Mouse (Mus musculus) neural tube, embryonic 15.5 days (tissue): ENCODE results near the gene Pdxp. TPM values are rescaled to one million over a fixed set of nuclear protein-coding genes. Genes with fewer than 3 reads are reported as not detected.

Source experiments
- ATAC-seq: fragments of 200-750 bp; cut with Nextera tagmentation; 2 replicates; pipeline ENCODE4 v1.8.0; 2017; ENCODE audit warnings: mild to moderate bottlenecking, moderate TSS enrichment, moderate library complexity; ENCODE audit not compliant: low FRiP score
- H3K27ac ChIP-seq: fragments of 300-500 bp; sonication (generic); replicated peaks from 2 replicates; pipeline ENCODE4 v1.5.1; 2015; ENCODE audit warnings: mild to moderate bottlenecking, inconsistent platforms
- H3K27me3 ChIP-seq: fragments of 300-500 bp; sonication (generic); replicated peaks from 2 replicates; pipeline ENCODE4 v1.6.1; 2015; ENCODE audit warnings: inconsistent platforms
- H3K36me3 ChIP-seq: fragments of 300-500 bp; sonication (generic); 2 replicates; pipeline ENCODE4 v1.6.1; 2015; ENCODE audit warnings: inconsistent platforms
- H3K4me1 ChIP-seq: fragments of 300-500 bp; sonication (generic); 2 replicates; pipeline ENCODE4 v1.6.1; 2015; ENCODE audit warnings: inconsistent platforms
- H3K4me2 ChIP-seq: fragments of 300-500 bp; sonication (generic); 2 replicates; pipeline ENCODE4 v1.6.1; 2015; ENCODE audit warnings: inconsistent platforms, mild to moderate bottlenecking, moderate library complexity
- H3K4me3 ChIP-seq: fragments of 300-500 bp; sonication (generic); replicated peaks from 2 replicates; pipeline ENCODE4 v1.5.1; 2015; ENCODE audit warnings: mild to moderate bottlenecking, inconsistent platforms
- H3K9ac ChIP-seq: fragments of 300-500 bp; sonication (generic); replicated peaks from 2 replicates; pipeline ENCODE4 v1.6.1; 2015; ENCODE audit warnings: mild to moderate bottlenecking, inconsistent platforms
- H3K9me3 ChIP-seq: fragments of 300-500 bp; sonication (generic); replicated peaks from 2 replicates; pipeline ENCODE4 v1.6.1; 2016; ENCODE audit warnings: inconsistent platforms
- WGBS: fragments of 180-500 bp; shearing (Covaris S2); methylation state at CpG from one replicate; pipeline ENCODE4 v1.1.7; 2015; ENCODE audit warnings: mixed read lengths; 5-methylcytosine and 5-hydroxymethylcytosine counted together
- microRNA-seq: library from miRNA; unstranded; fragments of <30 nt; microRNA quantifications from one replicate; pipeline ENCODE4, GENCODE M21; 2017
- polyA plus RNA-seq: library from polyadenylated mRNA; unstranded; fragments of >200 nt; fragmentation: Nextera tagmentation; extraction: Ambion mirVana; gene quantifications from 2 replicates; pipeline ENCODE4 v1.2.1, GENCODE M21; 2015

Pdxp gene
- polyA plus RNA-seq, 1 experiment from 2014 or later = 76.9 TPM

DNA sequence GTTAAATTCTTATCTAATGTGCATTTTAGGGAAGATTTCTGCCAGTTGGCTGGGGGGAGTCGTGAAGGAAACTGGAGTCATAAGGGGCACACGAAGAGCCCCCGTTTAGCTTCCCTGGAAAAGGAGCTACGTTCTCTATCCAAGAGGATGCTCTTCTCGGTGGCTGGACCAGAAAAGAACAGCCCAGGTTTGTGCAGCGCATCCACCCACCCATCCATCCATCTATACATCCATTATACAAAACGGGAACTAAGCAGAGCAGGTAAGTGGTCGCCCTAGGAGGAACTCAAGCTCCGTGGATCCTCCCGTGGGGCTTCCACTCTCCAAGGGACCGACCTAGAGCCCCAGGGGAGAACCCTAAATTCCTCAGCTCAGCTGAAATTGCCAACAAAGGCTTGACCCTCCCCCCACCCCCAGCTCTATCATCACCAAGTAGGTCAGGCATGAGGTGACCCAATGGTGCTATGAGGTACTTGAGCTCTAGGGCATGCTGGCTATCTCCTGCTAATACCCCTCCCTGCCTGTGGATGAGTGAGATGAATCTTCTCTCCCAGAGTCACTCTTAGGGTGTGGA is 34.5 kb downstream of the Pdxp start:
- Histone ChIP-seq H3K4me2 (peak overlapping the region; percentile 73), H3K27ac (peak overlapping the region; percentile 78), H3K4me1 (peaks cover 24% of the 10 kb centered on the region), H3K4me3 (peak overlapping the region; percentile 65), H3K9me3 (no peaks in the 10 kb centered on the region), H3K36me3 (peaks cover 8% of the 10 kb centered on the region; the same call in 1 of the 2 replicates), H3K9ac (peak overlapping the region; percentile 67), H3K27me3 (0 out of 2 replicates have a peak, but pooled peaks cover 3% of the 10 kb centered on the region)
- WGBS = 2% methylated on average over 11 of the region's 11 CpGs
- peak; percentile 54; the same call in 1 of the 2 replicates for ATAC-seq

- no peak for ATAC-seq
- Histone ChIP-seq H3K9ac (peak overlapping the region; percentile 67; the same call in 1 of the 2 replicates), H3K27ac (no peak overlapping the region), H3K9me3 (no peaks in the 10 kb centered on the region), H3K4me1 (peaks cover 24% of the 10 kb centered on the region), H3K36me3 (peaks cover 8% of the 10 kb centered on the region; the same call in 1 of the 2 replicates), H3K4me3 (peak overlapping the region; percentile 65), H3K4me2 (peak overlapping the region; percentile 73), H3K27me3 (0 out of 2 replicates have a peak, but pooled peaks cover 3% of the 10 kb centered on the region)
- 96% methylated on average over 3 of the region's 3 CpGs for WGBS
Observed at GRCm38 (mm10) chr15:78948883-78949282, 35.2 kb downstream of the Pdxp start.

- H3K9ac ChIP-seq = no peak overlapping the region
- H3K4me1 ChIP-seq = 0 out of 2 replicates have a peak, but pooled peaks cover 4% of the 10 kb centered on the region
- H3K36me3 ChIP-seq = peaks cover 36% of the 10 kb centered on the region
- H3K27me3 ChIP-seq = no peaks in the 10 kb centered on the region
- H3K4me3 ChIP-seq = no peak overlapping the region
- no peak overlapping the region for H3K4me2 ChIP-seq
- H3K9me3 ChIP-seq = no peaks in the 10 kb centered on the region
- WGBS = 69% methylated on average over 3 of the region's 3 CpGs
- ATAC-seq = no peak
- no peak overlapping the region for H3K27ac ChIP-seq
Observed at GRCm38 (mm10) chr15:78955663-78956062, 41.9 kb downstream of the Pdxp start.

- no peaks in the 10 kb centered on the region for H3K27me3 ChIP-seq
- ATAC-seq = no peak
- H3K36me3 ChIP-seq = peaks cover 42% of the 10 kb centered on the region
- no peak overlapping the region for H3K9ac ChIP-seq
- H3K9me3 ChIP-seq = no peaks in the 10 kb centered on the region
- H3K4me2 ChIP-seq = no peak overlapping the region
- no peak overlapping the region for H3K27ac ChIP-seq
- no peaks in the 10 kb centered on the region for H3K4me1 ChIP-seq
- 89% methylated on average over 4 of the region's 4 CpGs for WGBS
- H3K4me3 ChIP-seq = no peak overlapping the region
Observed at GRCm38 (mm10) chr15:78956351-78956750, 42.6 kb downstream of the Pdxp start.

DNA sequence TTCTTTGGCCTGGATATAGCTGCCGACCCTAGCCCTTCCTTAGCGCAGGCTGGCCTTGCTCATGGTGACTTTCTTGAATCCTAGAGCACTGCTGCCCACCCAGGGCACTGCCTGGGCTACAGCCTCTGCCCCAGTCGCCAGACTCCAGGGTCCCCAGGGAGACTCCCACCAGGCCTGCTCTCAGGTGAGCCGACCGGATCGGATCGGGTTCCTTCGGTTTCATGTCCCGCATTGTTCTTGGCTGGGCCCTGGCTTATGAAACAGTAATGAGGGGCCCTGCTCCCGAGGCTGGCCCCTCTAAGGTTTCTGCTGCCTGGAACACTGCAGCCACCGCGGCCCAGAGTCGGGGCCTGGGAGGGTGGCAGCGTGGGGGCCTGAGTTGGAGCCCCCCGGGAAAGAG is 43.3 kb downstream of the Pdxp start:
- no peak for ATAC-seq
- no peak overlapping the region for H3K4me2 ChIP-seq
- no peaks in the 10 kb centered on the region for H3K4me1 ChIP-seq
- no peaks in the 10 kb centered on the region for H3K9me3 ChIP-seq
- H3K27ac ChIP-seq = no peak overlapping the region
- no peaks in the 10 kb centered on the region for H3K27me3 ChIP-seq
- peaks cover 45% of the 10 kb centered on the region for H3K36me3 ChIP-seq
- H3K4me3 ChIP-seq = no peak overlapping the region
- no peak overlapping the region for H3K9ac ChIP-seq
- WGBS = 78% methylated on average over 15 of the region's 15 CpGs

DNA sequence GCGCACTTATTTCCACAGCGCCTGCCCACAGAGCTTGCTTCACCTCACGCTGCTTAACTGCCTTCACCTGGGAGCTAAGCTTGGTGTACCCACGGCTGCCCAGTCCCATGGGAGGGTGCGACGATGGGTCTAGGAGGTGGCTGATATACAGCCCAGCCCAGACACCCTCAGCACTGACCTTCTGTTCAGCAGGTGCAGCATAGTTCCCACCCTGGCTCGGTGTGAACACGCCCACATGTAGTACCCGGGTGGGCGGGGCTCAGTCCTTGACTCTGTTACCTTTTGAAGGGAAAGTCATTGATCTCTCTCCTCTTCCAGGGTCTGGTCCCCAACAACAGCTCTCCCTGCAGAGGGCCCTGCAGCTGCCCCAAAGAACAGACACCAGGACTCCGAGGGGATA is 45.8 kb downstream of the Pdxp start:
- Histone ChIP-seq H3K4me2 (no peak overlapping the region), H3K4me1 (peaks cover 3% of the 10 kb centered on the region; the same call in 1 of the 2 replicates), H3K4me3 (no peak overlapping the region), H3K36me3 (peaks cover 41% of the 10 kb centered on the region), H3K9ac (no peak overlapping the region), H3K27ac (no peak overlapping the region), H3K9me3 (no peaks in the 10 kb centered on the region), H3K27me3 (no peaks in the 10 kb centered on the region)
- ATAC-seq = no peak
- WGBS = 90% methylated on average over 11 of the region's 11 CpGs

- no peaks in the 10 kb centered on the region for H3K9me3 ChIP-seq
- H3K36me3 ChIP-seq = peaks cover 40% of the 10 kb centered on the region
- peaks cover 3% of the 10 kb centered on the region; the same call in 1 of the 2 replicates for H3K4me1 ChIP-seq
- H3K4me2 ChIP-seq = no peak overlapping the region
- no peak overlapping the region for H3K4me3 ChIP-seq
- H3K27me3 ChIP-seq = no peaks in the 10 kb centered on the region
- 87% methylated on average over 4 of the region's 4 CpGs for WGBS
- H3K9ac ChIP-seq = no peak overlapping the region
- no peak for ATAC-seq
- H3K27ac ChIP-seq = no peak overlapping the region
Observed at GRCm38 (mm10) chr15:78960088-78960487, 46.4 kb downstream of the Pdxp start.

DNA sequence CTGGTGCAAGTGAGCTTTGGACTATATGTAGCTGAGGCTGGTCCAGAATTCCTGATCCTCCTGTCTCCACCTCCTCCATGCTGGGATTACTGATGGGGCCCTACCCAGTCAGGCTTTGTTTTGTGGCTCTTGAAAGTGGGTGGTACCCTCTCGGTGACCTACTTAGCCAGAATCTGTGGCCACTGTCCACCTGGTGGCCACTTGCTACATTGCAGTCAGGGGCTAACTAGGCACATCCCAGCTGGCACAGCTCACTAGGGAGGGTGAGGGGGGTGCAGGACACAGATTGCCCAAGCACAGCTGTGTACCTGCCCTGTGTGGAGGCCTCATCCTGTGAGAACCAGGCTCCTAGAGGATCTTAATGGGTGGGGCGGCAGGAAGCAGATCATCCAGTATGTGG is 49.2 kb downstream of the Pdxp start:
- Histone ChIP-seq H3K27me3 (no peaks in the 10 kb centered on the region), H3K4me1 (peaks cover 3% of the 10 kb centered on the region; the same call in 1 of the 2 replicates), H3K9ac (no peak overlapping the region), H3K36me3 (peaks cover 60% of the 10 kb centered on the region), H3K27ac (no peak overlapping the region), H3K4me2 (no peak overlapping the region), H3K4me3 (no peak overlapping the region), H3K9me3 (no peaks in the 10 kb centered on the region)
- ATAC-seq = no peak
- WGBS = 41% methylated on average over 2 of the region's 2 CpGs

Small RNAs within 50 kb of the gene (microRNA-seq; reads per million reads assigned to microRNA genes)
- not detected for gene Mir6955

Other genes with a start within 250 kb of the Pdxp start
- gene Elfn2, start 195.1 kb upstream of the Pdxp start, polyA plus RNA-seq = 9.8 and 10.6 TPM in 2 replicates
- 14.5 and 22.6 TPM in 2 replicates for gene Mfng, start 140.4 kb upstream of the Pdxp start, polyA plus RNA-seq
- 1.9 and 3.7 TPM in 2 replicates for gene Card10, start 110.9 kb upstream of the Pdxp start, polyA plus RNA-seq
- gene Cdc42ep1, start 71.3 kb upstream of the Pdxp start, polyA plus RNA-seq = 12.0 and 16.2 TPM in 2 replicates
- 26.1 TPM in 1 of 2 replicates, not detected in the other for gene Lgals2, start 58.4 kb upstream of the Pdxp start, polyA plus RNA-seq
- gene Gga1, start 36.7 kb upstream of the Pdxp start, polyA plus RNA-seq = 42.6 and 44.1 TPM in 2 replicates
- not detected in 2 replicates for gene Gm49510, start 14.3 kb upstream of the Pdxp start, polyA plus RNA-seq
- 3.7 and 16.9 TPM in 2 replicates for gene Sh3bp1, start 14.2 kb upstream of the Pdxp start, polyA plus RNA-seq
- gene Lgals1, start 12.8 kb downstream of the Pdxp start, polyA plus RNA-seq = 218 and 380 TPM in 2 replicates
- 63.0 and 63.2 TPM in 2 replicates for gene Nol12, start 21.0 kb downstream of the Pdxp start, polyA plus RNA-seq
- 30.6 and 39.7 TPM in 2 replicates for gene Triobp, start 33.8 kb downstream of the Pdxp start, polyA plus RNA-seq
- 169 and 222 TPM in 2 replicates for gene H1f0, start 114.5 kb downstream of the Pdxp start, polyA plus RNA-seq
- gene Galr3, start 128.0 kb downstream of the Pdxp start, polyA plus RNA-seq = 0.14 and 0.17 TPM in 2 replicates
- gene Ankrd54, start 149.0 kb downstream of the Pdxp start, polyA plus RNA-seq = 52.4 and 52.8 TPM in 2 replicates
- 164 and 193 TPM in 2 replicates for gene Eif3l, start 161.3 kb downstream of the Pdxp start, polyA plus RNA-seq
- gene Micall1, start 195.0 kb downstream of the Pdxp start, polyA plus RNA-seq = 11.6 and 12.2 TPM in 2 replicates
- gene Polr2f, start 227.1 kb downstream of the Pdxp start, polyA plus RNA-seq = 248 and 249 TPM in 2 replicates
- 11.3 and 12.6 TPM in 2 replicates for gene 1700088E04Rik, start 227.3 kb downstream of the Pdxp start, polyA plus RNA-seq